Comparison of ENCODE assay signal across 10 mouse cellular contexts in genomic region chr9:115214572-115215571, GRCm38 (mm10).
A peak's percentile ranks its signal among the peaks of the same experiment; 100 is the strongest.
DNase-seq lines count a peak whose midpoint lies in the region; ATAC-seq and TF ChIP-seq lines count a peak whose summit lies in the region.
"Had no signal": no experiment of that assay in that cellular context is flagged by ENCODE, and none has a peak within 500 bp of the region (broad histone marks: within the 10 kb centered on the region; RNA-seq: fewer than 3 reads in every experiment).

No protein-coding gene starts in this region.

- peaks cover 4% of the 10 kb centered on the region for H3K9me3 ChIP-seq in CH12.LX (replicated peaks; ENCODE audit: low read length)
- H3K9me3 ChIP-seq in intestine, embryonic 15.5 days, result no peaks in the 10 kb centered on the region
- H3K9me3 ChIP-seq: megakaryocyte, embryonic 14.5 days had no signal

- H3K27ac ChIP-seq in kidney, adult 2 months (ENCODE audit: insufficient read depth, low read depth, low read length), result no peak overlapping the region
- no peak overlapping the region for H3K27ac ChIP-seq in CH12.LX (ENCODE audit: insufficient read depth, low read depth)
- 0 out of 2 replicates have a peak overlapping the region, but pooled peaks have one; percentile 58 for H3K27ac ChIP-seq in intestine, embryonic 15.5 days

- no peaks in the 10 kb centered on the region for H3K27me3 ChIP-seq in kidney, adult 2 months (replicated peaks; ENCODE audit: control insufficient read depth, insufficient read depth, low read length)
- H3K27me3 ChIP-seq in CH12.LX (replicated peaks), result no peaks in the 10 kb centered on the region
- H3K27me3 ChIP-seq in intestine, embryonic 15.5 days (replicated peaks), result no peaks in the 10 kb centered on the region

- ATAC-seq in intestine, embryonic 15.5 days, result peak; percentile 25
- ATAC-seq: forebrain, postnatal 0 days had no signal

- H3K79me2 ChIP-seq in CH12.LX (replicated peaks; ENCODE audit: control insufficient read depth, extremely low read depth, insufficient read depth, poor library complexity, severe bottlenecking), result no peaks in the 10 kb centered on the region

- dilution Hi-C loops in CH12.LX (cut with MboI; ENCODE audit: extremely low pct_ligation_motif_present, extremely low pct_unique_long_range_greater_than_20kb, low sequenced_read_pairs), result no loop called here

- H3K9ac ChIP-seq in CH12.LX (ENCODE audit: insufficient read depth, low read depth), result no peak overlapping the region
- H3K9ac ChIP-seq in intestine, embryonic 15.5 days, result no peak overlapping the region
- H3K9ac ChIP-seq: forebrain, postnatal 0 days had no signal

- H3K36me3 ChIP-seq in kidney, adult 2 months (ENCODE audit: control insufficient read depth, insufficient read depth, low read length), result no peaks in the 10 kb centered on the region
- no peaks in the 10 kb centered on the region for H3K36me3 ChIP-seq in CH12.LX (replicated peaks in 1 of 2; ENCODE audit: control insufficient read depth in 1 of 2, insufficient read depth in 1 of 2, low read length in 1 of 2)
- H3K36me3 ChIP-seq in intestine, embryonic 15.5 days, result no peaks in the 10 kb centered on the region

- TF ChIP-seq RAD21 in CH12.LX (IDR thresholded peaks at IDR 0.05; ENCODE audit: low read depth, low read length), result no peak

- H3K4me2 ChIP-seq in CH12.LX (ENCODE audit: insufficient read depth, low read depth, poor library complexity, severe bottlenecking), result no peak overlapping the region
- H3K4me2 ChIP-seq in intestine, embryonic 15.5 days (replicated peaks), result no peak overlapping the region

- peak; percentile 32 for DNase-seq in kidney, postnatal 10 days
- DNase-seq in kidney, adult 2 months, result no peak
- peak; percentile 22 for DNase-seq in 416B (ENCODE audit: low read depth)
- DNase-seq in CH12.LX (ENCODE audit: extremely low read depth), result no peak
- no peak for DNase-seq in right cerebral cortex, postnatal 25 days
- no peak for DNase-seq in thymus, adult 18-20 months
- no peak for DNase-seq in ovary, adult 18-20 months (ENCODE audit: low spot score)
- DNase-seq: forebrain, postnatal 0 days had no signal

- no peak overlapping the region for H3K4me3 ChIP-seq in kidney, adult 2 months (ENCODE audit: insufficient read depth, low read depth, low read length)
- H3K4me3 ChIP-seq in CH12.LX (replicated peaks in 1 of 3; ENCODE audit: low read depth in 2 of 3, low read length in 2 of 3, poor library complexity in 1 of 3), result no peak overlapping the region
- H3K4me3 ChIP-seq in intestine, embryonic 15.5 days (replicated peaks), result no peak overlapping the region
- H3K4me3 ChIP-seq: megakaryocyte, embryonic 14.5 days had no signal

- no peaks in the 10 kb centered on the region for H3K4me1 ChIP-seq in kidney, adult 2 months (ENCODE audit: control insufficient read depth, insufficient read depth, low read length)
- H3K4me1 ChIP-seq in CH12.LX (ENCODE audit: control insufficient read depth in 1 of 2, insufficient read depth in 2 of 2), result peaks cover 0 to 18% of the 10 kb centered on the region in 2 experiments; a peak in 2 of 4 replicates
- H3K4me1 ChIP-seq in intestine, embryonic 15.5 days (replicated peaks), result peaks cover 12% of the 10 kb centered on the region

- TF ChIP-seq POLR2A in kidney, adult 2 months (IDR thresholded peaks at IDR 0.05; ENCODE audit: low read depth, low read length), result no peak
- no peak for TF ChIP-seq POLR2A in CH12.LX (IDR thresholded peaks at IDR 0.05; ENCODE audit: low read depth, low read length)

- in situ Hi-C loops in CH12.LX (cut with MboI; ENCODE audit: low pct_ligation_motif_present, low pct_unique_long_range_greater_than_20kb, low sequenced_read_pairs), result no loop called here

- no peak for TF ChIP-seq CTCF in kidney, adult 2 months (conservative IDR thresholded peaks at IDR 0.05; ENCODE audit: insufficient read depth, insufficient read length, low read depth, low read length)
- no peak for TF ChIP-seq CTCF in CH12.LX (conservative IDR thresholded peaks at IDR 0.05 in 1 of 2, IDR thresholded peaks at IDR 0.05 in 1 of 2; ENCODE audit: low read depth in 2 of 2, low read length in 2 of 2)

- WGBS in kidney, adult 2 months, result 54% methylated on average over 7 of the region's 7 CpGs
- WGBS in intestine, embryonic 15.5 days, result 19% methylated on average over 7 of the region's 7 CpGs

- no peak for TF ChIP-seq EP300 in CH12.LX (IDR thresholded peaks at IDR 0.05; ENCODE audit: low read length)

TF ChIP-seq in CH12.LX, 34 proteins besides CTCF, POLR2A, EP300 and RAD21:
- TF ChIP-seq NRF1 (IDR thresholded peaks at IDR 0.05; ENCODE audit: low read depth, low read length) (no peak), MEF2A (IDR thresholded peaks at IDR 0.05; ENCODE audit: borderline replicate concordance, low read depth, low read length) (no peak), TCF12 (IDR thresholded peaks at IDR 0.05; ENCODE audit: low read depth, low read length) (no peak), ZNF384 (IDR thresholded peaks at IDR 0.05; ENCODE audit: low read depth, low read length) (peak; percentile 71), MAZ (IDR thresholded peaks at IDR 0.05; ENCODE audit: low read depth, low read length) (no peak), IRF4 (IDR thresholded peaks at IDR 0.05; ENCODE audit: low read depth, low read length) (no peak), E2F4 (IDR thresholded peaks at IDR 0.05; ENCODE audit: insufficient replicate concordance, low read depth, low read length) (no peak)

Comparison
In these comparisons a context has a peak if more than half of its experiments do, and no peak if none do; other contexts are left out.
1. DNase-seq: peak in kidney, postnatal 10 days (single experiment) and 416B (single experiment); none in kidney, adult 2 months (single experiment), CH12.LX (single experiment), right cerebral cortex, postnatal 25 days (single experiment), thymus, adult 18-20 months (0 of 2) and ovary, adult 18-20 months (single experiment).